ENCODE assay signal across 30 mouse cellular contexts in genomic region chr9:50505405-50505804, GRCm38 (mm10). TPM values are rescaled to one million over a fixed set of nuclear protein-coding genes. Genes with fewer than 3 reads are reported as not detected.
DNase-seq lines count a peak whose midpoint lies in the region; ATAC-seq and TF ChIP-seq lines count a peak whose summit lies in the region.
"Had no signal": no experiment of that assay in that cellular context is flagged by ENCODE, and none has a peak within 500 bp of the region (broad histone marks: within the 10 kb centered on the region; RNA-seq: fewer than 3 reads in every experiment).

No protein-coding gene starts in this region.

- no peaks in the 10 kb centered on the region for H3K27me3 ChIP-seq in heart, embryonic 11.5 days (ENCODE audit: control insufficient read depth, insufficient read depth, low read length)
- no peaks in the 10 kb centered on the region for H3K27me3 ChIP-seq in kidney, postnatal 0 days (ENCODE audit: insufficient read depth, low read length)
- H3K27me3 ChIP-seq in intestine, embryonic 15.5 days (replicated peaks), result no peaks in the 10 kb centered on the region
- no peaks in the 10 kb centered on the region for H3K27me3 ChIP-seq in stomach, embryonic 16.5 days (ENCODE audit: control insufficient read depth, insufficient read depth, low read length)
- H3K27me3 ChIP-seq: forebrain, embryonic 12.5 days; hindbrain, embryonic 13.5 days; Patski had no signal

- no peak for ATAC-seq in heart, embryonic 11.5 days (replicated peaks; ENCODE audit: insufficient number of reproducible peaks, low FRiP score, low TSS enrichment)
- ATAC-seq in kidney, postnatal 0 days (replicated peaks; ENCODE audit: low FRiP score, low read depth), result no peak
- no peak for ATAC-seq in intestine, embryonic 15.5 days
- ATAC-seq in stomach, embryonic 16.5 days (ENCODE audit: insufficient read depth, low FRiP score), result no peak
- ATAC-seq in megakaryocyte progenitor cell, adult 5-6 weeks (replicated peaks; ENCODE audit: poor library complexity), result no peak
- ATAC-seq: Patski had no signal

- peaks cover 4% of the 10 kb centered on the region for H3K4me1 ChIP-seq in heart, embryonic 11.5 days (ENCODE audit: control insufficient read depth, insufficient read depth, low read length)
- H3K4me1 ChIP-seq in kidney, postnatal 0 days (replicated peaks; ENCODE audit: insufficient read depth, low read length), result no peaks in the 10 kb centered on the region
- H3K4me1 ChIP-seq in intestine, embryonic 15.5 days (replicated peaks), result peaks cover 8% of the 10 kb centered on the region
- H3K4me1 ChIP-seq in stomach, embryonic 16.5 days (ENCODE audit: control insufficient read depth, insufficient read depth, low read length), result peaks cover 6% of the 10 kb centered on the region; the same call in 1 of the 2 replicates
- H3K4me1 ChIP-seq: forebrain, embryonic 12.5 days had no signal

- no peaks in the 10 kb centered on the region for H3K36me3 ChIP-seq in heart, embryonic 11.5 days (ENCODE audit: control insufficient read depth, insufficient read depth, low read length)
- H3K36me3 ChIP-seq in kidney, postnatal 0 days (ENCODE audit: insufficient read depth, low read length), result no peaks in the 10 kb centered on the region
- no peaks in the 10 kb centered on the region for H3K36me3 ChIP-seq in intestine, embryonic 15.5 days
- H3K36me3 ChIP-seq in stomach, embryonic 16.5 days (ENCODE audit: control insufficient read depth, insufficient read depth, low read length), result no peaks in the 10 kb centered on the region
- H3K36me3 ChIP-seq: forebrain, embryonic 12.5 days; hindbrain, embryonic 13.5 days; limb, embryonic 10.5 days had no signal

- no peak for DNase-seq in heart, postnatal 14 days
- DNase-seq in kidney, postnatal 0 days (ENCODE audit: low spot score), result no peak
- DNase-seq in kidney, adult 8-10 months, result no peak
- DNase-seq: cerebellum, adult 11-12 months; cerebellum, postnatal 10 days; heart, postnatal 36 days; kidney, postnatal 10 days; lung, postnatal 4 days; thymus, postnatal 14 days had no signal

- no peak for TF ChIP-seq CTCF in kidney, postnatal 0 days (IDR thresholded peaks at IDR 0.05; ENCODE audit: low read depth)

- H3K27ac ChIP-seq in heart, embryonic 11.5 days (ENCODE audit: low read depth, low read length), result no peak overlapping the region
- peak overlapping the region; percentile 39; the same call in 1 of the 2 replicates for H3K27ac ChIP-seq in kidney, postnatal 0 days
- H3K27ac ChIP-seq in intestine, embryonic 15.5 days, result no peak overlapping the region
- H3K27ac ChIP-seq in stomach, embryonic 16.5 days (ENCODE audit: low read length), result no peak overlapping the region
- H3K27ac ChIP-seq: forebrain, embryonic 12.5 days; hindbrain, embryonic 13.5 days; limb, embryonic 10.5 days; liver, embryonic 14.5 days had no signal

- intact Hi-C loops in heart, postnatal 14 days (cut with DNase I), result no loop called here

- no peaks in the 10 kb centered on the region for H3K9me3 ChIP-seq in heart, embryonic 11.5 days (replicated peaks; ENCODE audit: control insufficient read depth, low read length)
- no peaks in the 10 kb centered on the region for H3K9me3 ChIP-seq in kidney, postnatal 0 days (replicated peaks; ENCODE audit: low read length)
- no peaks in the 10 kb centered on the region for H3K9me3 ChIP-seq in intestine, embryonic 15.5 days
- H3K9me3 ChIP-seq in stomach, embryonic 16.5 days (replicated peaks; ENCODE audit: control insufficient read depth, low read length), result no peaks in the 10 kb centered on the region
- H3K9me3 ChIP-seq: forebrain, embryonic 12.5 days; hindbrain, embryonic 13.5 days; limb, embryonic 10.5 days had no signal

- peak overlapping the region; percentile 16; the same call in 1 of the 2 replicates for H3K4me2 ChIP-seq in heart, embryonic 11.5 days
- peak overlapping the region; percentile 6; the same call in 1 of the 2 replicates for H3K4me2 ChIP-seq in kidney, postnatal 0 days (ENCODE audit: low read length)
- H3K4me2 ChIP-seq in intestine, embryonic 15.5 days (replicated peaks), result peak overlapping the region; percentile 42
- no peak overlapping the region for H3K4me2 ChIP-seq in stomach, embryonic 16.5 days (ENCODE audit: low read depth, low read length)
- H3K4me2 ChIP-seq: forebrain, embryonic 12.5 days; hindbrain, embryonic 13.5 days had no signal

- WGBS in heart, embryonic 11.5 days (ENCODE audit: insufficient replicate concordance), result 50% methylated on average over 6 of the region's 6 CpGs
- 34% methylated on average over 6 of the region's 6 CpGs for WGBS in kidney, postnatal 0 days
- 17% methylated on average over 6 of the region's 6 CpGs for WGBS in intestine, embryonic 15.5 days
- 26% methylated on average over 6 of the region's 6 CpGs for WGBS in stomach, embryonic 16.5 days

- H3K9ac ChIP-seq in heart, embryonic 11.5 days (ENCODE audit: low read depth, low read length), result 0 out of 2 replicates have a peak overlapping the region, but pooled peaks have one; percentile 16
- H3K9ac ChIP-seq in kidney, postnatal 0 days (ENCODE audit: low read depth, low read length), result no peak overlapping the region
- H3K9ac ChIP-seq in intestine, embryonic 15.5 days, result no peak overlapping the region
- H3K9ac ChIP-seq in stomach, embryonic 16.5 days (ENCODE audit: low read length), result peak overlapping the region; percentile 4; the same call in 1 of the 2 replicates
- H3K9ac ChIP-seq: forebrain, embryonic 12.5 days; hindbrain, embryonic 13.5 days; liver, embryonic 14.5 days had no signal

- H3K4me3 ChIP-seq in heart, embryonic 11.5 days (ENCODE audit: low read depth, low read length), result no peak overlapping the region
- no peak overlapping the region for H3K4me3 ChIP-seq in kidney, postnatal 0 days (replicated peaks; ENCODE audit: low read depth, low read length)
- no peak overlapping the region for H3K4me3 ChIP-seq in intestine, embryonic 15.5 days (replicated peaks)
- H3K4me3 ChIP-seq in stomach, embryonic 16.5 days (replicated peaks; ENCODE audit: low read length), result no peak overlapping the region
- H3K4me3 ChIP-seq: erythroblast, embryonic 14.5 days; forebrain, embryonic 12.5 days; hindbrain, embryonic 13.5 days; limb, embryonic 10.5 days had no signal

RNA-seq across cellular contexts. Expression of gene Plet1, which starts 11.1 kb away (rescaled TPM):
- 0.23 and 1.0 TPM in 2 replicates for polyA plus RNA-seq in heart, embryonic 11.5 days (2014; fragmentation: Nextera tagmentation; extraction: Ambion mirVana)
- 1 to 10 TPM; 1.5 to 2.2 TPM for total RNA-seq in heart, postnatal 14 days (2021)
- polyA plus RNA-seq in kidney, postnatal 0 days (2015; fragmentation: Nextera tagmentation; extraction: Ambion mirVana), result 53.4 and 54.5 TPM in 2 replicates
- polyA plus RNA-seq in intestine, embryonic 15.5 days (2015; fragmentation: Nextera tagmentation; extraction: Ambion mirVana), result 1.7 and 2.0 TPM in 2 replicates
- polyA plus RNA-seq in stomach, embryonic 16.5 days (2015; fragmentation: Nextera tagmentation; extraction: Ambion mirVana), result 17.9 and 25.0 TPM in 2 replicates
- 0.35 TPM in 1 of 2 replicates, not detected in the other for total RNA-seq in megakaryocyte progenitor cell, adult 5-6 weeks (2015)
- total RNA-seq in megakaryocyte progenitor cell, adult 5-6 weeks (2017), result 0.51 and 0.54 TPM in 2 replicates
- total RNA-seq: gastrocnemius, adult 18-20 months; left cerebral cortex, adult 8-10 months had no signal
- polyA plus RNA-seq: erythroblast, embryonic 14.5 days; limb, embryonic 10.5 days had no signal

RNA-seq across cellular contexts. Expression of gene Pts, which starts 23.1 kb away (rescaled TPM):
- 83.3 and 87.9 TPM in 2 replicates for polyA plus RNA-seq in heart, embryonic 11.5 days (2014; fragmentation: Nextera tagmentation; extraction: Ambion mirVana)
- 10 to 100 TPM; 25.5 to 29.4 TPM for total RNA-seq in heart, postnatal 14 days (2021)
- polyA plus RNA-seq in kidney, postnatal 0 days (2015; fragmentation: Nextera tagmentation; extraction: Ambion mirVana), result 133 and 139 TPM in 2 replicates
- polyA plus RNA-seq in intestine, embryonic 15.5 days (2015; fragmentation: Nextera tagmentation; extraction: Ambion mirVana), result 93.9 and 94.1 TPM in 2 replicates
- 85.1 and 91.8 TPM in 2 replicates for polyA plus RNA-seq in stomach, embryonic 16.5 days (2015; fragmentation: Nextera tagmentation; extraction: Ambion mirVana)
- total RNA-seq in megakaryocyte progenitor cell, adult 5-6 weeks (2015), result 107 and 121 TPM in 2 replicates
- 54.6 and 63.6 TPM in 2 replicates for total RNA-seq in megakaryocyte progenitor cell, adult 5-6 weeks (2017)

RNA-seq across cellular contexts. Expression of gene Il18, which starts 49.2 kb away (rescaled TPM):
- polyA plus RNA-seq in heart, embryonic 11.5 days (2014; fragmentation: Nextera tagmentation; extraction: Ambion mirVana), result 5.5 and 5.8 TPM in 2 replicates
- 1 to 10 TPM; 1.3 to 2.0 TPM for total RNA-seq in heart, postnatal 14 days (2021)
- 3.7 and 5.2 TPM in 2 replicates for polyA plus RNA-seq in kidney, postnatal 0 days (2015; fragmentation: Nextera tagmentation; extraction: Ambion mirVana)
- polyA plus RNA-seq in intestine, embryonic 15.5 days (2015; fragmentation: Nextera tagmentation; extraction: Ambion mirVana), result 17.6 and 18.8 TPM in 2 replicates
- 21.1 and 24.3 TPM in 2 replicates for polyA plus RNA-seq in stomach, embryonic 16.5 days (2015; fragmentation: Nextera tagmentation; extraction: Ambion mirVana)
- total RNA-seq in megakaryocyte progenitor cell, adult 5-6 weeks (2015), result 2.9 and 5.0 TPM in 2 replicates
- total RNA-seq in megakaryocyte progenitor cell, adult 5-6 weeks (2017), result 0.37 and 1.5 TPM in 2 replicates
- polyA plus RNA-seq: erythroblast, embryonic 14.5 days had no signal

RNA-seq across cellular contexts. Expression of gene Bco2, which starts 49.6 kb away (rescaled TPM):
- 0.10 and 0.20 TPM in 2 replicates for polyA plus RNA-seq in heart, embryonic 11.5 days (2014; fragmentation: Nextera tagmentation; extraction: Ambion mirVana)
- total RNA-seq in heart, postnatal 14 days (2021), result under 1 TPM; 0.22 to 0.33 TPM
- 0.17 and 0.27 TPM in 2 replicates for polyA plus RNA-seq in kidney, postnatal 0 days (2015; fragmentation: Nextera tagmentation; extraction: Ambion mirVana)
- 3.4 and 4.4 TPM in 2 replicates for polyA plus RNA-seq in intestine, embryonic 15.5 days (2015; fragmentation: Nextera tagmentation; extraction: Ambion mirVana)
- polyA plus RNA-seq in stomach, embryonic 16.5 days (2015; fragmentation: Nextera tagmentation; extraction: Ambion mirVana), result 2.0 and 2.2 TPM in 2 replicates
- 0.35 and 1.2 TPM in 2 replicates for total RNA-seq in megakaryocyte progenitor cell, adult 5-6 weeks (2015)
- total RNA-seq in megakaryocyte progenitor cell, adult 5-6 weeks (2017), result 0.21 and 0.61 TPM in 2 replicates
- polyA plus RNA-seq: erythroblast, embryonic 14.5 days had no signal

RNA-seq across cellular contexts. Expression of gene Tex12, which starts 55.7 kb away (rescaled TPM):
- not detected in 2 replicates for polyA plus RNA-seq in heart, embryonic 11.5 days (2014; fragmentation: Nextera tagmentation; extraction: Ambion mirVana)
- not detected for total RNA-seq in heart, postnatal 14 days (2021)
- polyA plus RNA-seq in kidney, postnatal 0 days (2015; fragmentation: Nextera tagmentation; extraction: Ambion mirVana), result not detected in 2 replicates
- polyA plus RNA-seq in intestine, embryonic 15.5 days (2015; fragmentation: Nextera tagmentation; extraction: Ambion mirVana), result 0.16 and 0.19 TPM in 2 replicates
- polyA plus RNA-seq in stomach, embryonic 16.5 days (2015; fragmentation: Nextera tagmentation; extraction: Ambion mirVana), result 0.13 TPM in 1 of 2 replicates, not detected in the other
- not detected in 2 replicates for total RNA-seq in megakaryocyte progenitor cell, adult 5-6 weeks (2015)
- not detected in 2 replicates for total RNA-seq in megakaryocyte progenitor cell, adult 5-6 weeks (2017)
- total RNA-seq: adrenal gland, adult 18-20 months; gastrocnemius, adult 18-20 months; heart, postnatal 36 days; layer of hippocampus, adult 18-20 months; layer of hippocampus, postnatal 14 days; left cerebral cortex, adult 8-10 months; midbrain, postnatal 0 days had no signal
- polyA plus RNA-seq: cortical plate, adult 2 months; embryonic facial prominence, embryonic 11.5 days; erythroblast, embryonic 14.5 days; gonadal fat pad, adult 2 months; limb, embryonic 10.5 days; liver, embryonic 14.5 days; lung, embryonic 16.5 days; midbrain, postnatal 0 days; Patski; stomach, embryonic 14.5 days had no signal

Comparison
In these comparisons a context has a peak if more than half of its experiments do, and no peak if none do; other contexts are left out.
1. H3K9ac ChIP-seq: peak in heart, embryonic 11.5 days (single experiment) and stomach, embryonic 16.5 days (single experiment); none in kidney, postnatal 0 days (single experiment) and intestine, embryonic 15.5 days (single experiment).